20 mouse cellular contexts compared by ENCODE assay signal in genomic region chr2:74154062-74154461, GRCm38 (mm10).
"Had no signal": no experiment of that assay in that cellular context is flagged by ENCODE, and none has a peak within 500 bp of the region (broad histone marks: within the 10 kb centered on the region; RNA-seq: fewer than 3 reads in every experiment).

No protein-coding gene starts in this region.

- H3K4me1 ChIP-seq: liver, embryonic 15.5 days; megakaryocyte, embryonic 14.5 days had no signal

- H3K9me3 ChIP-seq: liver, embryonic 15.5 days; lung, embryonic 15.5 days; megakaryocyte, embryonic 14.5 days; neural tube, embryonic 13.5 days; neural tube, embryonic 15.5 days; stomach, embryonic 15.5 days had no signal

- H3K27me3 ChIP-seq: liver, embryonic 15.5 days; lung, embryonic 15.5 days; megakaryocyte, embryonic 14.5 days; neural tube, embryonic 13.5 days; neural tube, embryonic 15.5 days; stomach, embryonic 15.5 days had no signal

- H3K4me3 ChIP-seq: liver, embryonic 15.5 days; lung, embryonic 15.5 days; megakaryocyte, embryonic 14.5 days; neural tube, embryonic 13.5 days; neural tube, embryonic 15.5 days; stomach, embryonic 15.5 days had no signal

- DNase-seq: liver, postnatal 0 days; lung, adult 2 months; lung, postnatal 14 days; lung, postnatal 36 days; midbrain, embryonic 14.5 days; retina, postnatal 1 day; right cerebral cortex, adult 18-20 months; right cerebral cortex, postnatal 25 days; thymus, adult 2 months; thymus, postnatal 25 days; thymus, postnatal 4 days had no signal

- H3K9ac ChIP-seq: liver, embryonic 15.5 days; liver, postnatal 0 days; lung, embryonic 15.5 days; neural tube, embryonic 13.5 days; neural tube, embryonic 15.5 days; stomach, embryonic 15.5 days had no signal

- ATAC-seq: liver, postnatal 0 days; lung, postnatal 0 days had no signal

- H3K27ac ChIP-seq: liver, embryonic 15.5 days; lung, embryonic 15.5 days; macrophage; neural tube, embryonic 13.5 days; neural tube, embryonic 15.5 days; stomach, embryonic 15.5 days had no signal

- H3K36me3 ChIP-seq: liver, embryonic 15.5 days; lung, embryonic 15.5 days; neural tube, embryonic 13.5 days; neural tube, embryonic 15.5 days; stomach, embryonic 15.5 days had no signal

- H3K4me2 ChIP-seq: liver, embryonic 15.5 days; lung, embryonic 15.5 days; midbrain, embryonic 11.5 days; neural tube, embryonic 13.5 days; neural tube, embryonic 15.5 days; stomach, embryonic 15.5 days had no signal
